Mouse (Mus musculus) liver, postnatal 0 days (tissue): Measurements from ENCODE around the gene Ccdc33.

ENCODE experiments used
- CTCF ChIP-seq: sonication (generic); IDR thresholded peaks from 2 replicates; pipeline ENCODE4 v1.5.1; 2016; ENCODE audit warnings: antibody characterized with exemption, low read depth
- EP300 ChIP-seq: IDR thresholded peaks from 2 replicates; pipeline ENCODE4 v1.6.1; 2016; ENCODE audit warnings: antibody characterized with exemption, low read depth, mild to moderate bottlenecking

DNA sequence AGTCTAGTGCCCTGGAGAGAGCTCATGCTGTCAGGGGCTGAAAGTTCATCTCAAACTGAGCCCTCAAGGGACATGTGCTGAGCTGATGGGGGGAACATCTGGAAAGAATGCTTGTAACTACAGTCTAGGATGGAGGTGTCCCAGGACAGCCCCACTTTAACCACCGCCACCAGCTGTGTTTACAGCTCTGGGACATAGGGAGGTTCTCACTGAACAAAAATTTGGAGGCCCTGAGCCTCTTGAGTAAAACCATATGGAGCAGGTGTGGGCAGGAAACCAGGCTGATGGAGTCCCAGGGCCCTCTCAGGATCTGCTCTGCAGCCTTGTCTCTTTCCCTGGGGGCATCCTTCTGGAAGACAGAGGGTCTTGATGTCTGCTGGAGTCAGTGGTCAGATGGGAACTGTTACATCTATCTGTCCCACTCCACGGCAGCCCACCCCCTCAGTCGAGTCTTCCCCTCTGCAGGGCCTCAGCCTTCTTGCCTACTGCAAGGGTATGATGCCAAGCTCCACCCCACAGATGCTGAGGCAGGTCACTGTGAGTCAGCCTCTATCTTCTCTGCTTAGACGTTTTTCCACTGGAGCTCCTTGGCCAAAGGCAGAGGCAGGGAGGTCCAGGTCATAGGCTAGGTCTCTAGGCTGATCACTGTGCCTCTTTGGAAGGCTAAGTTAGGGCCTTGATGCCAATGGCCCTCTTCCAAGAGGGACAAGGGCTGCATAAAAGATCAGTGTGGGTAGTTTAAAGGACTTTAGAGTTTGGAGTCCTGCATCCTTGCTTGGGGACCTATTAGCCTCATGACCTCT, 26.8 kb downstream of the Ccdc33 start:
- no peak for TF ChIP-seq CTCF
- TF ChIP-seq EP300 = no peak
